Mouse (Mus musculus): ENCODE results near the gene Rbm44. TPM values are rescaled to one million over a fixed set of nuclear protein-coding genes. Genes with fewer than 3 reads are reported as not detected.

Gene Rbm44
- total RNA-seq, 4 experiments from 2014 or later: not detected

DNA sequence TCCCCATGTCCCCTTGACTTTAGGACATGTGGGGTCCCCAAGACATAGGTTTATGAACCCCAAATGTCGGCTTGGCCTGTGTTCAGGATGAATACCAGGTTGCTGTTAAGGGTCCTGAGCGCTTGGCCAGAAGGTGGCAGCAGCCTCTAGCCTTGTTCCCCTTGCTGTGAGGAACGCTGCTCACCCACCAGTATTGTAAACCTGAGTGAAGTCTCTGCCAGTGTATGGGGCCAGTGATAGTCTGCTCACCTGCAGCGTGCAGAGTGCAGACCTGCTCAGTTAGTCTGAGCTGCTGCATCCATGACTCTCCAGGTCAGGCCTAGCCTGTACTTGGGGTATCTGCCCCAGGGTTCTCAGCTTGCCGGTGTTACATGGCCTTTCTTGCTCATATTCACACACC lies 34.2 kb downstream of the Rbm44 start:
- DNase-seq (ENCODE audit: low spot score in 2 of 2): peak; percentile 68 to 77

DNA sequence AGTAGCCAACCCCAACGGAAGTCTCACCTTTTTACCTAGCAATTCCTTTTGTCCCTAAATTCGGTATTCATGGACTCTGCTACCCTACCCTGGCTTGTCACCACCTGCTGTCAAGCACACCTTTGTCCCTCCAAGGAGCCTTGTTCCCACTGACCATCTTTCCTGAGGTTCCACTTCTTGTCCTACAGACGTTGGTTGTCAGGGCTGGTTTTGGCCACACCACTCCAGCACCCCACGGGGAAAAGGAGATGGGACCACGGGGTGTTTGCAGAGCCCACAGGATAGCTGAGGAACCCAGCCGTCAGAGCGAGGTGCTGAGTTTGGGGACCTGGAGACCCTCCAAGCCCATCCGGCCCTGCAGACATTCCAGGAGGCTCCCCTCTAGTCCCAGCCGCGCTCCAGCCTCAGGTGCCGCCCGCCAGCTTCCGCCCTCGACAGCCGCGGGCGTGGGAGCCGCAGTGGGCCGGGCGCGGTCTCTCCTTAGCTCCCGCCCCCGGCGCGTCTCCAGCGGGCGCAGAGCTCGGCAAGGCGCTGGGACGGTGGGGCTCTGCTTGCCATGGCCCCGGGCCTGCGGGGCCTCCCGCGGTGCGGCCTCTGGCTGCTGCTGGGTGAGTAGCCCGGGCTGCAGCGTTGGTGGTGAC lies 34.8 kb downstream of the Rbm44 start, which contains the start of gene Ramp1:
Gene Ramp1, plus strand, starts transcription at position 290 of the 641 bp plus-strand sequence.
- DNase-seq (ENCODE audit: low spot score in 2 of 2): no peak

- no peak for DNase-seq (ENCODE audit: low spot score in 2 of 2)
These were observed 35.3 kb downstream of the Rbm44 start for GRCm38 (mm10) chr1:91180174-91180565.

DNA sequence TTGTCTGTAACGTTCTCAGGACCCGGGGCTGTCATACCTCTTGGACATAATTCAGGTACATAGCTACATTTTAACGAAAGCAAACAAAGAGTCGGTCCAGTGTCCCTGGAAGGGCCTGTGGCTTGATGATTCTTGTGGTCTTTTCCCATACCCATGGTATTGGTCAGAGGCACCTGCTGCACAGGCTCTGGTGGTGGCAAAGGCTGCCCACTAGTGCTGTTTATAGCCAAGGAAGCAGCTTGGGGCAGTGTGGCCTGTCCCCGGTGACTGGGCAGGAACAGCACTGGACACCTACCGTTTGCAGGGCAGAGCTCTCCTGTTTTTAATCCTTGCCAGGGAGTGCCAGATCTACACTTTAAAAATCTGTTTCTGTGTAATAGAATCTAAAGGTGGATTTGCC lies 35.8 kb downstream of the Rbm44 start:
- no peak for DNase-seq (ENCODE audit: low spot score in 2 of 2)

DNA sequence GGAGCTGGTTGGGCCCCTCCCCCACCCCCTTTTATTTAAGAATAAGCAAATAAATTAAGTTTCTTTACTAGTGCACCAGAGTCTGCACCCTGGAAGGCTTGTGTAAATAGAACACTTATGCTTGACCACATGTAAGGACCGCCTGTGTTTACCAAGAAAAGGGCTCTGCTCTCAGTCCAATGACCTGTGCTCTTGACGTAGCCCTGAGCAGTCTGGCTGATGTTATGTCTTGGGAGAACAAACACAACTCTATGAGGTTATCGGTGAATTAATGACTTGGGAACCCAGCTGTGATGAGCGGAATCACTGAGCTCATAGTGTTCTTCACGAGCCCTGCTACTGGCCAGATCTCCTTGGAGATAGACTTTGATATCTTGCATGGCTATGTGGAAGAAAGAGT lies 36.4 kb downstream of the Rbm44 start:
- DNase-seq (ENCODE audit: low spot score in 2 of 2): no peak

- no peak for DNase-seq (ENCODE audit: low spot score in 2 of 2)
These were observed 37.0 kb downstream of the Rbm44 start for GRCm38 (mm10) chr1:91181784-91182450.

GRCm38 (mm10) chr1:91183305-91183704 lies 38.4 kb downstream of the Rbm44 start:
- DNase-seq (ENCODE audit: low spot score in 2 of 2): no peak

DNA sequence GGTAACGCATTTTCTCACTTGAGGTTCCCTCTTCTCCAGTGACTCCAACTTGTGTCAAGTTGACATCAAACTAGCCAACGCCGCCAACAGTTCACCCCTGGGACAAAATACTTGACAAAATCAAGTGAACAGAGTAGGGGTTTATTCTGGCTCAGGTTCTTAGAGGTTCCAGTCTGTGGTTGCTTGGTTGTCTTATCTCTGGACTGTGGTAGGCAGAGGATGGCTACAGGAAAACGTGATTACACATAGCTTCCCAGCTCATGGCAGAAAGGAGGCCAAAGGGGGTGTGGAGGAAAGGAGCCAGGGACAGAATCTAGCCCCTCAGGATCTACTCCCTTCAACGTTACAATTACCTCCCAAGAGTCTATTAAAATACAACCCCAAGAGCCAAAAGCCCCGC lies 41.8 kb downstream of the Rbm44 start:
- DNase-seq (ENCODE audit: low spot score in 2 of 2): no peak

GRCm38 (mm10) chr1:91187315-91187714 lies 42.4 kb downstream of the Rbm44 start:
- DNase-seq (ENCODE audit: low spot score in 2 of 2): no peak

- no peak for DNase-seq (ENCODE audit: low spot score in 2 of 2)
These were observed 43.1 kb downstream of the Rbm44 start for GRCm38 (mm10) chr1:91187786-91188640.

GRCm38 (mm10) chr1:91188851-91189460 lies 44.1 kb downstream of the Rbm44 start:
- peak in 1 of 2 experiments; percentile 70 for DNase-seq (ENCODE audit: low spot score in 2 of 2)

- no peak for DNase-seq (ENCODE audit: low spot score in 2 of 2)
These were observed 47.3 kb downstream of the Rbm44 start for GRCm38 (mm10) chr1:91192184-91192583.

DNA sequence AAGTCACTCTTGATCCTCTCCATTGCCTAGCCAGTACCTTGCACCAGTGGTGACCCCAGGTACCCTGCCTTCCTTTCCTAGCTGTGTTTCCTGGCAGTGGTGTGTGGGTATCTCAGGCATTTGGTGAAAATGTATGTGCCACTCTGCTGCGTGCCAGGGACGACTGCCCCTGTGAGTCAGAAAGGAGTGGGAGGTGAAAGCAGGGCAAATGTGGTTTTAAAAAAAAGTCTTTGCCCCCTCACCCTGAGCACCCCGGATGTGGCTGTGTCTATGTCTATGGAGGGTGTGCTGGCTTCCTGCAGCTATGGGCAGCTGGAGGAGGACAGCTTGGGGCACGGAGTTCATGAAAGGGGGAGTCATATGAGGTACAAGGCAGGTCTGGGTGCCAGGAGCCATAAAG lies 48.4 kb downstream of the Rbm44 start:
- no peak for DNase-seq (ENCODE audit: low spot score in 2 of 2)

DNA sequence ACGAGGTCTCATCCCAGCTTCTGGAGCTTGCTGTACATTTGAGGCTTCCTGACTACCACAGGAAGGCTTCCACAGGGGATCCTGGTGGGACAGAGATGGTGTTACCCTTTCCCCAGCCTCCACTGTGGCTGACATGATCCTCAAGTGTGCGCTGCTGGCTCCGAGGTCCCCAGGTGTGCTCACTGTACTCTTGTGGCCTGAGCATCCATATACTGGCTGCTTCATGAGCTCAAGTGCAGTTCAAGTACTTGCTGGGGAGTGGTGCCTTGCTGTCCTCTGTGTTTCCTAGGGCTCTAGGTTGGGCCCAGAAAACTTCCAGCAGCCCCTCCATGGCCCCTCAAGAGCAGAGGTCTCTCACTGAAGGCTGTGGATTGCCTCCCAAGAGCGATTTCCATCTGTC lies 48.8 kb downstream of the Rbm44 start:
- DNase-seq (ENCODE audit: low spot score in 2 of 2): no peak

GRCm38 (mm10) chr1:91199793-91200192 lies 54.9 kb downstream of the Rbm44 start:
- DNase-seq (ENCODE audit: low spot score in 2 of 2): no peak

- no peak for DNase-seq (ENCODE audit: low spot score in 2 of 2)
These were observed 56.2 kb downstream of the Rbm44 start for GRCm38 (mm10) chr1:91201122-91201521.

DNA sequence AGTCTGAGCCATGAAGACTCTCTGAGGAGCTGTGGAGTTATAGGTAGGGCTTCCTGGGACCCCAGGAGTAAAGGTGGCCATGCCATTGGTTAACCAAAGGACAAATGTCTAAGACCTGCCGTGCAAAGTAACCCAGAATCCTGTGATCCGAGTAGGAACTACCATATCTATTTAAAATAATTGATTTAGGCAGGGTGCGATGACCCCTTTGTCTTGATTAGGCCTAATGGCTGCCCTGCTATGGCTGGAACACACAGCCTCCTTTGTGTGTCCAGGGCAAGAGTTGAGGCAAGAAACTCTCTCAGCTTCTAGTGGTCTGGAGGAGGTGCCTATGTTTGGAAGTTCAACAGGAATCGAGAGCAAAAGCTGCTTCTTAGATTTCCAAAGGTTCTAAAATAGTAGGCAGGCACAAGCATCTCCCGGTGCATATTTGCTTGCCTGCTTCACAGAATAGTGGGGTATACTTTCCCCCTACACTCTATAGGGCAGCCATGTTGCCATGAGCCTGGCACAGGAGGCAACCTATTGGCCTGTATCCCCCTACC lies 59.4 kb downstream of the Rbm44 start:
- no peak for DNase-seq (ENCODE audit: low spot score in 2 of 2)

DNA sequence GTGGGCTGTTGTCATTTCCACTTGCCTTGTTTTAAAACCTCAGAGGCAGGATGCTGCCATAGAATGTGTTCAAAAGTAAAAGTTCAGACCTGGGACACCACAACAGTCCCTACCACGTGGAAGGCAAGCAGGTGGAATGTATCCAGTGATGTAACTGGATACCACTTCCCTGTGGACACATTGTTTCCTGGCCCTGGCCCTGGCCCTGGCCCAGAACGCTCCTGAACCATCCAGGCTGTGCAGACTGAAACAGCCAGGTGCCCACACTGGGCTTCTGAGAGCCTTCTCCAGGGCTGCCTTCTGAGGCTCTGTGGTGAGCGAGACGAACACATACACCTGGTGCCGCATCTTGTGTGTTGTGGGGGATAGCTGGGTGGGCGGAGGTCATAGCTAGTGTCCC lies 60.8 kb downstream of the Rbm44 start:
- DNase-seq (ENCODE audit: low spot score in 2 of 2): no peak

- no peak for DNase-seq (ENCODE audit: low spot score in 2 of 2)
These were observed 61.4 kb downstream of the Rbm44 start for GRCm38 (mm10) chr1:91206336-91206735.

DNA sequence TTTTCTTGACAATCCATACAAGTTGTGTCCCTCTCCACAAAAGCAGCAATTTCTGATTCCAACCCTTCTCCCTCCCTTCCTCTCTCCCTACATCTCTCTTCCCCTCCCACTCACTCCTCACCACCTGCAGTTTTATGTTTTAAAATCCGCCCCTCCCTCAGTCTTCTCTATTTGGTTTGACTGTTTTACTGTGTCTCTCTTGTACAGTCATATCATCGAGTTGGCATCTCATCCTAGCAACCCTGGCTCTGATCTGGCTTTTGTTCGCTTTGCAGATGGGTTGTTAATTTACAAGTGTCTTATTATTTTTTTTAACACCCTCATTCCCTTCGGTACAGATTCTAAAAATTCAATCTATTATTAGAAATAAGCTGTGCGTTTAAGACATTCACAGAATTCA lies 62.0 kb downstream of the Rbm44 start:
- DNase-seq (ENCODE audit: low spot score in 2 of 2): peak in 1 of 2 experiments; percentile 72

DNA sequence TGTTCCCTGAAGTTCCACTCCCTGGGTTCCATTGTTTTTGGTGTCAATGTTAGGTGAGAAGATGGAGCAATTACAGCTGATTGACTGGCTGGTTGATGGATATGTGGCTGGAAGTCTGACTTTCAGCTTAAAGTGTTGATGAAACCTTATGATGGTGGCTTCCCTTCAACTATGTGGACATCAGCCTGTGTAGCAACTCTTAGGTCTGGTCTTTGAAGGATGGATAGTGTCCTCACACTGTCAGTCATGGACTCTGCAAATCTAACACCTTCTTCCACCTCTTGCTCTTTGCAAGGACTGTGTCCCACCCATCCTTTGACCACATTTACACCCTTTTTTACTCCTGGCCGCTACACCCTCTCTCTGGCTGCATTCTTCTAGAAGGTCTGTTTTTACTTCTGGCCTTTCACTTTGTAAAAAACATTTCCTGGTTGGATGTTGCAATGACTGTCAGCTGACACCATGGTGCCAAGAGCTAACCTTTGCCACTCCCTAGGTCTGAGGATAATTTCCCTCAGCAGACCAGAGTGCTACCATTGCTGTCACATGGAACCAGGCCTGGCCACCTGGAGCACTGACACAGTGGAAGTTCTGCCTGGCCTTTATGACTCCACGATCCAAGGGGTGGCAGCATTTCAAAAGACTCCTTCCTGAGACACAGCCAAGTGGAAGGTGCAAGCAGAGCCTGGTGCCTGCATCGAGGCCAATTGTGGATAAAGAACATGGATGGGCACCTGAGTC lies 62.6 kb downstream of the Rbm44 start:
- DNase-seq (ENCODE audit: low spot score in 2 of 2): no peak
